Mouse (Mus musculus): Measurements from ENCODE around the gene Pzp.

Gene Pzp

DNA sequence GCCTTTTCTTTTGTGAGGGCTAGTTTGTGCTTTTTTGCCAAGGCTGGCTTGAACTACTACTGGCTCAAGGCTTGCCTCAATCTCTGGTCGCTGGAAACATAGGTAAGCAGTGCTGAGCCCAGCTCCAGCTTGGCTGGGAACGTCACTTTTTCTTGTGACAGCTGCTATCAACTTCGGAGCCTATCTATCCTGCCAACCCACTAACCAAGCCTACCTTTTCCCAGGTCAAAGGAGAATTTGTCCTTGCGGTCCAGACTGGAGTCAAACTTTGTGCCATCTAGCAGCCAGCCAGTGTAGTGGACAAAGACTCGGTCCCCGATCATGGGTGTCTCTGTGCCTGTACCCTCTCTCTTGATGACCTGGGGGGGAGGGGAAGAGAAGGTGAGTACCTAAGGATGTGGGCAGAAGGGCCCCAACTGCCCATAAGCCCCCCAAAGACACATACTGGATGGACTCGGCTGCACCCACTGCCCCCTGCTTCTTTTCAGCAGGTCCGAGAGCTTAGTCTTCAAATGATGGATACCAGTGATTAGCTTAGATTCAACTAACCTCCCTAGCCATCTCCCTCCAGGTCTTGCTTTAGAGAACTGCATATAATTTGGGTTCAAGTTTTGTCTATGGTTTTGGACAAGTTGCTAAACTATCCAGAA lies 90.0 kb downstream of the Pzp start:
- DNase-seq (ENCODE audit: low read depth) = no peak

DNA sequence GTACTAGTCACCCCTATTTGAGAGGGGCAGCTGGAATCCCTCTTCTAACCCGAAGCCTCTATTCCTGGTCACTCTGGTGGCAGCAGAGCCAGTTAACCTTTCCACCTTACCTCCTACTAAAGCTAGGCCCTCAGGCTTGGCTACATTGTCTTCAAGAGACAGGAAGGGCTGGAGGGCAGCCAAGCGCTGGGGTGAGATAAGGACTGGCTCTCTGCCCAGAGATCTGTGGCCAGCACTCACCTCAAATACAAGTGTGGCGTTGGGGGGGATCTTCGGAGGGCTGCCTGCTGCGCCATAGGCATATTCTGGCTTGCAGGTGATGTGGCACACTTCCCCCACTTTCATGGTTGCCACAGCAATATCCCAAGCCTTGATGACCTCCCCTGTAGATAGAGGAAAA lies 91.0 kb downstream of the Pzp start:
- DNase-seq (ENCODE audit: low read depth) = no peak
